Mouse (Mus musculus) megakaryocyte, embryonic 14.5 days (primary cell): ENCODE measurements around the gene 4930453N24Rik. TPM values are rescaled to one million over a fixed set of nuclear protein-coding genes. Genes with fewer than 3 reads are reported as not detected.

Experiments used
- H3K27me3 ChIP-seq: replicated peaks from 2 replicates; pipeline ENCODE3; 2012; ENCODE audit warnings: inconsistent platforms
- H3K36me3 ChIP-seq: replicated peaks from 2 replicates; pipeline ENCODE3; 2012; ENCODE audit warnings: low read length, inconsistent platforms, mixed read lengths
- H3K4me1 ChIP-seq: 2 replicates; pipeline ENCODE4 v1.6.1; 2012; ENCODE audit warnings: inconsistent platforms
- H3K4me3 ChIP-seq: replicated peaks from 2 replicates; pipeline ENCODE3; 2012; ENCODE audit warnings: moderate library complexity, mild to moderate bottlenecking, inconsistent platforms
- H3K9me3 ChIP-seq: 2 replicates; pipeline ENCODE4 v1.6.1; 2012; ENCODE audit warnings: inconsistent platforms
- FLI1 ChIP-seq: IDR thresholded peaks from 2 replicates; pipeline ENCODE4 v1.6.1; 2012; ENCODE audit warnings: low read length, inconsistent platforms, mixed read lengths
- GATA1 ChIP-seq: IDR thresholded peaks from 3 replicates; pipeline ENCODE4 v1.6.1; 2012; ENCODE audit warnings: mixed read lengths, low read length, inconsistent platforms, borderline replicate concordance
- polyA plus RNA-seq: library from polyadenylated mRNA; stranded (reverse); fragments of >175 nt; gene quantifications from 2 replicates; pipeline ENCODE4 v1.2.3, GENCODE M21; 2012; ENCODE audit warnings: low replicate concordance; ENCODE audit not compliant: insufficient read depth

The 4930453N24Rik gene
- polyA plus RNA-seq, 1 experiment, result 8.1 TPM

DNA sequence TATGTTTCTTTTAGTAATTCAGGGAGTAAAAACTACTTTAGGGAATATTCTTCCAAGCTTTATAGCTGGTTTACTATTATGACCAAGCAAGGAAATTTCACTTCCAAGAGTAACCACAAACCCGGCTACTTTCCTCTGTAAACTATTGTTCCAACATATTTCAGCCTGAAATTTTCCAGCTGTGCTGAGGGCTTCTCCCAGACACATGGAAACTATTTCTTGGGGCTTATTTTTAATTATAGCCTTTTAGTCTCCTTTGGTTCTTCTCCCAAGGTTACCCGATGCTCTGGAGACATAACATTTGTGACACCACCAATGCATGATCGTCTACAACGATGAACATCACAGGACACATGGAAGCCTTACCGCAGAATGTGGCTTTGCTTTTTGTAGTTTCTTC is 33.7 kb downstream of the 4930453N24Rik start:
- no peak overlapping the region for H3K4me3 ChIP-seq
- H3K4me1 ChIP-seq, result no peaks in the 10 kb centered on the region
- peaks cover 7% of the 10 kb centered on the region for H3K9me3 ChIP-seq
- H3K27me3 ChIP-seq, result no peaks in the 10 kb centered on the region
- no peak for TF ChIP-seq FLI1
- H3K36me3 ChIP-seq, result no peaks in the 10 kb centered on the region

DNA sequence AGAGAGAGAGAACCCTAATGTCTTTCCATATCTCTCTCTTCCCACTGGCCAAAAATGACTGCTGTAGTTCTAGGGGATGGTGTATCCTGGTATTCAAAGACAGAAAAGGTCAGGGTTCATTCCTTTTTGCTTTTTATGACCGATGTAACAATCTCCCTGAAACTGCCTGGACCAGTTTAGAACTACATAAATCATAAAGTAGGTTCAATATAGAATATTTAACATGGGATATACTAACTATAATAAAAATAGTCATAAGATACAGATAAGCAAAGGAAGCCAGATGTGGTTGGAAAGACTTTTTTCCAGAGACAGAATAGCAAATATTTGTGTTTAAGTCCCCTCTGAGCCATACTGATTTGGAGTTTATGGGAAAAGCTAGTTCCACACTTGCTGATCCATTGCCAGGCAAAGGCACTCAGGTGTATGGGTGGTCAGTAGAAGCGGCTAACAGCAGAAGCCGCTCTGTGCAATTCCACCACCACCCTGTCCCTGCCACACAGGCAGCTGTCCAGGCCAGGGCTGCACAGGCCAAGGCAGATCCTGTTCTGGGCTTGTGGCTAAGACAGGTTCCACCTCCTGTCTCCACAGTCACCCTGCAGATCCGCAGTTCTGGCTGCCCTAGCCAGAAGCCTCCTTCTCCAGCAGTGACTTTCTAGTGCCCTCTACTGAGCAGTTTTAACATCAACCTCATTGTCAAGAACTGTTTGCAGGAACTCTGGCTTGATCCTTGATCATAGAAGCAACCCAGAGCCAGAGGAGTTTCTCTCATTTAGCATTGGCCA is 47.5 kb downstream of the 4930453N24Rik start:
- H3K4me1 ChIP-seq, result peaks cover 3% of the 10 kb centered on the region
- peaks cover 2% of the 10 kb centered on the region for H3K27me3 ChIP-seq
- H3K36me3 ChIP-seq, result no peaks in the 10 kb centered on the region
- TF ChIP-seq GATA1 (no peak), FLI1 (no peak)
- H3K4me3 ChIP-seq, result no peak overlapping the region
- H3K9me3 ChIP-seq, result no peaks in the 10 kb centered on the region

DNA sequence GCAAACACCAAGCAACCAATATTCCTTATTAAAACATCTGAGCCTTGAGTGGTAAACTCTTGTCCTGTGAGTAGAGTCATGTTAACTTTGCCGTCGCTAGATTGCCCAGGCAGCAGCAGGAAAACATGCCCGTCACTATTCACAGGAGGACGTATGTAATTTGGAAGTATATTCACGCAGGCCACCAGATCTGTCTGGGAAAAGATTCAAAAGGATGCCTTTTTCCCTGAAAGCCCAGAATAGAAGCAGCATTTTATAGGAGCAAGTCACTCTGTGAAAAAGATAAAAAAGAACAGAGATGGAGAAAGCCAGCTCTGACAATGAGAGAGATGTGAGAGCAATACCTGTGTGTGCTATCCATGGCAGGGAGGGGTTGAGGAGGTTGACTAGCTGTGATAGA is 49.4 kb downstream of the 4930453N24Rik start:
- TF ChIP-seq GATA1, result no peak
- no peak for TF ChIP-seq FLI1
- peaks cover 3% of the 10 kb centered on the region for H3K4me1 ChIP-seq

DNA sequence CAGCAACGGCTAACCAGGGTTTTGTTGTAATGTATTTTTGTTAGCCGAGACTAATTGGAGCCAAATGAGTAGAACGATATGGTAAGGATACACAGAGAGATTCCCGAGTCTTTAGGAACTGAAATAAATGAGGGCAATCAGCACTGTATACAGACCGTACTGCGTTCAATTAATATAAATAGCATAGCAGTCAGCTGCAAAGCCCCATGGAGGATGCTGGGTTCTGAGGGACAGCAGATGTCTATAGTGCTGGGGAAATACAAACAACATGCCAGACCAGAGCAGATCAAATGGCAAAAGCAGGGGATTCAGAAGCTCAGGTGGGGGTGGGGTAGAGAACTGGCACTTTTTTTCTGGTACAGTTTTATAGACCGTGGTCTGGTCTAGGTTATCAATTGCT is 51.9 kb downstream of the 4930453N24Rik start:
- peaks cover 3% of the 10 kb centered on the region for H3K4me1 ChIP-seq
- no peaks in the 10 kb centered on the region for H3K36me3 ChIP-seq
- no peak for TF ChIP-seq GATA1
- no peak for TF ChIP-seq FLI1
- H3K9me3 ChIP-seq, result no peaks in the 10 kb centered on the region
- no peaks in the 10 kb centered on the region for H3K27me3 ChIP-seq
- H3K4me3 ChIP-seq, result no peak overlapping the region

More for the DNA sequence above, 49.4 kb downstream of the 4930453N24Rik start:
- Histone ChIP-seq H3K4me3 (no peak overlapping the region), H3K27me3 (peaks cover 2% of the 10 kb centered on the region), H3K9me3 (no peaks in the 10 kb centered on the region), H3K36me3 (no peaks in the 10 kb centered on the region)

DNA sequence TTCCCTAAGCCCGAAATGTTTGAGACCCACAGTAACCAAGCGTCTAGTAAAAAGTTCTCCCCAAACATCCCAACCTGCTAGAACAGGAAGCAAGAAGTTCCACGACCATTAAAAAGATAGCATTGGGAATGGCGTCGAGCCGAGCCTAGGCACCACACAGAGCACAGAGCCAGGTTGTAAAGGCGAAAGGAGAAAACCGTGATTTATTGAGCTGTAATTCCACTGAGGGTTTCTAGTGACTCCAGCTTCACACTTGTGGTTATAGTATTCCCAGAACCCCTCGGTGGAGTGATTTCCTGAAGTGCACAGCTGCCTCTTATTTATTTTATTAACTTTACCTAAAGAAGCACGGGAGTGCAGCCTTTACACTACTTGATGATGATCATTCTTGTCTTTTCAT is 53.1 kb downstream of the 4930453N24Rik start:
- Histone ChIP-seq H3K4me1 (no peaks in the 10 kb centered on the region), H3K27me3 (no peaks in the 10 kb centered on the region), H3K9me3 (no peaks in the 10 kb centered on the region), H3K36me3 (no peaks in the 10 kb centered on the region), H3K4me3 (no peak overlapping the region)
- TF ChIP-seq GATA1 (no peak), FLI1 (no peak)

DNA sequence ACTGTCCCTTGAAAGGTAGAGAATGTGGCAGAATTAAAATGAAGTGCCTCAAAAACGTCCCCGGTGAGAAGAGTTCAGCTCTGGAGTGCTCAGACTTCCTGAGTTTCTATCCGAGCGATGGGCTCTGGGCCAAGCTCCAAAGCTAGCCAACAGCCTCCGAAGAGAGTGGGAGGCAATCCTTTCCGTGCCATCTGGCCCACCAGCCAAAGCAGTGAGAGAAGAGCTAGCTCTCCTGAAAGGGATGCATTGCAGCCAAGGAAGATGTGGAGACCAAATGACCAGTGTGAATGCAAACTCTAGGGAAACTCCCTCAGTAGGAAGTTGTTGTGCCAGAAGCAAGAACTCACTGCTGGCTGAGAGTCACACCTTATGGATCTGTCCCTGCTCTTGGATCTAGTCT is 59.1 kb downstream of the 4930453N24Rik start:
- TF ChIP-seq FLI1, result no peak
- no peak for TF ChIP-seq GATA1
- Histone ChIP-seq H3K4me3 (no peak overlapping the region), H3K9me3 (no peaks in the 10 kb centered on the region), H3K27me3 (no peaks in the 10 kb centered on the region), H3K4me1 (no peaks in the 10 kb centered on the region), H3K36me3 (no peaks in the 10 kb centered on the region)

Other genes with a start within 250 kb of the 4930453N24Rik start
- not detected in 2 replicates for gene Csnka2ip, start 168.8 kb downstream of the 4930453N24Rik start, polyA plus RNA-seq
- gene Zfp654, start 80.5 kb upstream of the 4930453N24Rik start, polyA plus RNA-seq, result 0.13 and 0.51 TPM in 2 replicates
- 11.7 and 17.5 TPM in 2 replicates for gene Cggbp1, start 80.8 kb upstream of the 4930453N24Rik start, polyA plus RNA-seq